13 mouse cellular contexts compared by ENCODE assay signal in genomic region chr8:70534281-70534680, GRCm38 (mm10).
"Had no signal": no experiment of that assay in that cellular context is flagged by ENCODE, and none has a peak within 500 bp of the region (broad histone marks: within the 10 kb centered on the region; RNA-seq: fewer than 3 reads in every experiment).

No protein-coding gene starts in this region.

- ATAC-seq: inflammation-experienced regulatory T-cells, adult 6 months; midbrain, embryonic 13.5 days had no signal

- H3K27me3 ChIP-seq: kidney, embryonic 15.5 days; limb, embryonic 12.5 days; liver, embryonic 15.5 days; midbrain, embryonic 13.5 days; stomach, embryonic 15.5 days had no signal

- H3K9me3 ChIP-seq: kidney, embryonic 15.5 days; limb, embryonic 12.5 days; liver, embryonic 15.5 days; midbrain, embryonic 13.5 days; stomach, embryonic 15.5 days had no signal

- DNase-seq: kidney, adult 18-20 months; kidney, postnatal 25 days; lung, embryonic 14.5 days; lung, postnatal 14 days; thymus, adult 2 months; thymus, postnatal 25 days had no signal

- H3K4me3 ChIP-seq: kidney, embryonic 15.5 days; limb, embryonic 12.5 days; liver, embryonic 15.5 days; midbrain, embryonic 13.5 days; stomach, embryonic 15.5 days had no signal

- H3K4me2 ChIP-seq: kidney, embryonic 15.5 days; limb, embryonic 12.5 days; liver, embryonic 15.5 days; lung, embryonic 14.5 days; midbrain, embryonic 13.5 days; stomach, embryonic 15.5 days had no signal

- H3K9ac ChIP-seq: kidney, embryonic 15.5 days; limb, embryonic 12.5 days; liver, embryonic 15.5 days; lung, embryonic 14.5 days; stomach, embryonic 15.5 days had no signal

- H3K27ac ChIP-seq: kidney, embryonic 15.5 days; limb, embryonic 12.5 days; liver, embryonic 15.5 days; macrophage; midbrain, embryonic 13.5 days; stomach, embryonic 15.5 days had no signal
